Mouse (Mus musculus): Measurements from ENCODE around the gene Bpgm.

GRCm38 (mm10) chr6:34523476-34523875 lies 47.5 kb downstream of the Bpgm start:
- TF ChIP-seq CTCF (IDR thresholded peaks at IDR 0.05; ENCODE audit: low read depth, low read length) (no peak), TAL1 (conservative IDR thresholded peaks at IDR 0.05; ENCODE audit: low read depth, low read length) (no peak), GATA1 (IDR thresholded peaks at IDR 0.05; ENCODE audit: borderline replicate concordance, low read length) (no peak), POLR2AphosphoS5 (IDR thresholded peaks at IDR 0.05; ENCODE audit: insufficient replicate concordance, low read depth, low read length) (no peak), GATA2 (IDR thresholded peaks at IDR 0.05; ENCODE audit: borderline replicate concordance, low read depth, low read length) (no peak)

Measured in G1E (cell line).